9 mouse cellular contexts compared by ENCODE assay signal in genomic region chr4:124657781-124658180, GRCm38 (mm10). TPM values are rescaled to one million over a fixed set of nuclear protein-coding genes. Genes with fewer than 3 reads are reported as not detected.
DNase-seq lines count a peak whose midpoint lies in the region; ATAC-seq and TF ChIP-seq lines count a peak whose summit lies in the region.
"Had no signal": no experiment of that assay in that cellular context is flagged by ENCODE, and none has a peak within 500 bp of the region (broad histone marks: within the 10 kb centered on the region; RNA-seq: fewer than 3 reads in every experiment).

No protein-coding gene starts in this region.

- TF ChIP-seq CTCF in embryonic fibroblast, embryonic 13.5 days (IDR thresholded peaks at IDR 0.05; ENCODE audit: borderline replicate concordance, insufficient read depth, low read length): no peak

- TF ChIP-seq POLR2A in embryonic fibroblast, embryonic 13.5 days (IDR thresholded peaks at IDR 0.05; ENCODE audit: low read depth, low read length): no peak

- peak overlapping the region; percentile 83 for H3K4me3 ChIP-seq in heart, embryonic 10.5 days
- peak overlapping the region; percentile 1; the same call in 1 of the 2 replicates for H3K4me3 ChIP-seq in embryonic fibroblast, embryonic 13.5 days (ENCODE audit: insufficient read depth, low read length)
- H3K4me3 ChIP-seq in limb, embryonic 13.5 days: peak overlapping the region; percentile 61
- peak overlapping the region; percentile 65 for H3K4me3 ChIP-seq in stomach, embryonic 16.5 days (replicated peaks; ENCODE audit: low read length)

- ATAC-seq in limb, embryonic 13.5 days (ENCODE audit: low FRiP score, low read depth): peak; percentile 8; the same call in 1 of the 2 replicates
- ATAC-seq in stomach, embryonic 16.5 days (ENCODE audit: insufficient read depth, low FRiP score): no peak

- H3K4me1 ChIP-seq in heart, embryonic 10.5 days: peaks cover 39% of the 10 kb centered on the region
- peaks cover 4% of the 10 kb centered on the region; the same call in 1 of the 2 replicates for H3K4me1 ChIP-seq in embryonic fibroblast, embryonic 13.5 days (ENCODE audit: control insufficient read depth, insufficient read depth, low read length)
- peaks cover 30% of the 10 kb centered on the region for H3K4me1 ChIP-seq in limb, embryonic 13.5 days
- H3K4me1 ChIP-seq in stomach, embryonic 16.5 days (ENCODE audit: control insufficient read depth, insufficient read depth, low read length): peaks cover 21% of the 10 kb centered on the region

- H3K27me3 ChIP-seq in heart, embryonic 10.5 days (ENCODE audit: insufficient read depth, poor library complexity, severe bottlenecking): peaks cover 96% of the 10 kb centered on the region
- H3K27me3 ChIP-seq in limb, embryonic 13.5 days: peaks cover 94% of the 10 kb centered on the region
- H3K27me3 ChIP-seq in stomach, embryonic 16.5 days (ENCODE audit: control insufficient read depth, insufficient read depth, low read length): peaks cover 87% of the 10 kb centered on the region

- peak overlapping the region; percentile 70 for H3K27ac ChIP-seq in heart, embryonic 10.5 days
- no peak overlapping the region for H3K27ac ChIP-seq in embryonic fibroblast, embryonic 13.5 days (ENCODE audit: insufficient read depth, low read length)
- no peak overlapping the region for H3K27ac ChIP-seq in limb, embryonic 13.5 days
- no peak overlapping the region for H3K27ac ChIP-seq in stomach, embryonic 16.5 days (ENCODE audit: low read length)

- DNase-seq in heart, embryonic 10.5 days (ENCODE audit: low spot score): no peak
- no peak for DNase-seq in heart, postnatal 25 days (ENCODE audit: low spot score)
- peak; percentile 29 for DNase-seq in CD4-positive helper T cell, adult 2 months (ENCODE audit: low read depth, low spot score)
- no peak for DNase-seq in urinary bladder, adult 2 months (ENCODE audit: low spot score)
- no peak for DNase-seq in left cerebral cortex, adult 8-10 months (ENCODE audit: low spot score in 2 of 2)

- intact Hi-C loops in heart, postnatal 25 days (cut with DNase I): loop anchor here (5.0 kb wide), 1 partner anchor 430 kb away; no protein-coding TSS in a partner anchor

- H3K9me3 ChIP-seq in heart, embryonic 10.5 days: no peaks in the 10 kb centered on the region
- H3K9me3 ChIP-seq in limb, embryonic 13.5 days: no peaks in the 10 kb centered on the region
- no peaks in the 10 kb centered on the region for H3K9me3 ChIP-seq in stomach, embryonic 16.5 days (replicated peaks; ENCODE audit: control insufficient read depth, low read length)

- no peaks in the 10 kb centered on the region for H3K36me3 ChIP-seq in heart, embryonic 10.5 days
- no peaks in the 10 kb centered on the region for H3K36me3 ChIP-seq in limb, embryonic 13.5 days
- no peaks in the 10 kb centered on the region for H3K36me3 ChIP-seq in stomach, embryonic 16.5 days (ENCODE audit: control insufficient read depth, insufficient read depth, low read length)

- H3K9ac ChIP-seq in limb, embryonic 13.5 days: peak overlapping the region; percentile 61
- peak overlapping the region; percentile 54 for H3K9ac ChIP-seq in stomach, embryonic 16.5 days (ENCODE audit: low read length)

- 2% methylated on average over 58 of the region's 61 CpGs for WGBS in heart, embryonic 10.5 days
- 1% methylated on average over 55 of the region's 61 CpGs for WGBS in limb, embryonic 13.5 days
- WGBS in stomach, embryonic 16.5 days: 2% methylated on average over 59 of the region's 61 CpGs

- peak overlapping the region; percentile 97 for H3K4me2 ChIP-seq in limb, embryonic 13.5 days (replicated peaks)
- peak overlapping the region; percentile 97 for H3K4me2 ChIP-seq in stomach, embryonic 16.5 days (ENCODE audit: low read depth, low read length)

RNA-seq across cellular contexts. Expression of gene Pou3f1, which starts 1.2 kb away (rescaled TPM):
- polyA plus RNA-seq in heart, embryonic 10.5 days (2016; fragmentation: Nextera tagmentation; extraction: Ambion mirVana): 0.10 and 0.35 TPM in 2 replicates
- under 1 TPM; 0.08 to 0.14 TPM for total RNA-seq in heart, postnatal 25 days (2021)
- not detected in 2 replicates for polyA plus RNA-seq in embryonic fibroblast, embryonic 13.5 days (2011; ENCODE audit: insufficient read length, low read depth, missing spikeins)
- polyA plus RNA-seq in limb, embryonic 13.5 days (2015; fragmentation: Nextera tagmentation; extraction: Ambion mirVana): 0.75 and 0.99 TPM in 2 replicates
- polyA plus RNA-seq in stomach, embryonic 16.5 days (2015; fragmentation: Nextera tagmentation; extraction: Ambion mirVana): 0.13 and 0.14 TPM in 2 replicates
- polyA plus RNA-seq in urinary bladder, adult 2 months (2012; rRNA removed): 0.14 and 0.18 TPM in 2 replicates
- 10 to 100 TPM; 15.9 to 20.5 (median 18.3) TPM for total RNA-seq in left cerebral cortex, adult 8-10 months (2022)
- total RNA-seq: hematopoietic stem cell, adult 5-6 weeks had no signal

RNA-seq across cellular contexts. Expression of gene Utp11, which starts 35.6 kb away (rescaled TPM):
- 53.0 and 63.6 TPM in 2 replicates for polyA plus RNA-seq in heart, embryonic 10.5 days (2016; fragmentation: Nextera tagmentation; extraction: Ambion mirVana)
- total RNA-seq in heart, postnatal 25 days (2021): 10 to 100 TPM; 10.8 to 13.2 TPM
- polyA plus RNA-seq in embryonic fibroblast, embryonic 13.5 days (2011; ENCODE audit: insufficient read length, low read depth, missing spikeins): 51.1 and 51.9 TPM in 2 replicates
- 84.4 and 87.9 TPM in 2 replicates for polyA plus RNA-seq in limb, embryonic 13.5 days (2015; fragmentation: Nextera tagmentation; extraction: Ambion mirVana)
- polyA plus RNA-seq in stomach, embryonic 16.5 days (2015; fragmentation: Nextera tagmentation; extraction: Ambion mirVana): 85.7 and 88.8 TPM in 2 replicates
- 31.6 and 32.9 TPM in 2 replicates for polyA plus RNA-seq in urinary bladder, adult 2 months (2012; rRNA removed)
- 10 to 100 TPM; 13.2 to 16.9 (median 16.3) TPM for total RNA-seq in left cerebral cortex, adult 8-10 months (2022)

RNA-seq across cellular contexts. Expression of gene Fhl3, which starts 42.7 kb away (rescaled TPM):
- polyA plus RNA-seq in heart, embryonic 10.5 days (2016; fragmentation: Nextera tagmentation; extraction: Ambion mirVana): 3.9 and 5.4 TPM in 2 replicates
- 10 to 100 TPM; 12.7 to 14.2 TPM for total RNA-seq in heart, postnatal 25 days (2021)
- 135 and 148 TPM in 2 replicates for polyA plus RNA-seq in embryonic fibroblast, embryonic 13.5 days (2011; ENCODE audit: insufficient read length, low read depth, missing spikeins)
- polyA plus RNA-seq in limb, embryonic 13.5 days (2015; fragmentation: Nextera tagmentation; extraction: Ambion mirVana): 19.9 and 23.8 TPM in 2 replicates
- polyA plus RNA-seq in stomach, embryonic 16.5 days (2015; fragmentation: Nextera tagmentation; extraction: Ambion mirVana): 10.1 and 10.8 TPM in 2 replicates
- polyA plus RNA-seq in urinary bladder, adult 2 months (2012; rRNA removed): 2.7 and 5.2 TPM in 2 replicates
- total RNA-seq in left cerebral cortex, adult 8-10 months (2022): 1 to 10 TPM; 1.4 to 3.1 (median 1.7) TPM

RNA-seq across cellular contexts. Expression of gene 3100002H09Rik, which starts 47.2 kb away (rescaled TPM):
- polyA plus RNA-seq in heart, embryonic 10.5 days (2016; fragmentation: Nextera tagmentation; extraction: Ambion mirVana): 0.20 TPM in 1 of 2 replicates, not detected in the other
- total RNA-seq in heart, postnatal 25 days (2021): not detected
- not detected in 2 replicates for polyA plus RNA-seq in embryonic fibroblast, embryonic 13.5 days (2011; ENCODE audit: insufficient read length, low read depth, missing spikeins)
- polyA plus RNA-seq in limb, embryonic 13.5 days (2015; fragmentation: Nextera tagmentation; extraction: Ambion mirVana): 0.23 TPM in 2 replicates
- polyA plus RNA-seq in stomach, embryonic 16.5 days (2015; fragmentation: Nextera tagmentation; extraction: Ambion mirVana): not detected in 2 replicates
- polyA plus RNA-seq in urinary bladder, adult 2 months (2012; rRNA removed): not detected in 2 replicates
- under 1 TPM in 3 of 4 experiments, not detected in 1; 0.53 to 0.74 (median 0.57) TPM for total RNA-seq in left cerebral cortex, adult 8-10 months (2022)
- total RNA-seq: hematopoietic stem cell, adult 5-6 weeks had no signal

RNA-seq across cellular contexts. Expression of gene Sf3a3, which starts 56.8 kb away (rescaled TPM):
- 137 and 180 TPM in 2 replicates for polyA plus RNA-seq in heart, embryonic 10.5 days (2016; fragmentation: Nextera tagmentation; extraction: Ambion mirVana)
- total RNA-seq in heart, postnatal 25 days (2021): 10 to 100 TPM; 18.4 to 18.6 TPM
- 64.6 and 70.7 TPM in 2 replicates for polyA plus RNA-seq in embryonic fibroblast, embryonic 13.5 days (2011; ENCODE audit: insufficient read length, low read depth, missing spikeins)
- polyA plus RNA-seq in limb, embryonic 13.5 days (2015; fragmentation: Nextera tagmentation; extraction: Ambion mirVana): 180 and 188 TPM in 2 replicates
- 114 and 118 TPM in 2 replicates for polyA plus RNA-seq in stomach, embryonic 16.5 days (2015; fragmentation: Nextera tagmentation; extraction: Ambion mirVana)
- polyA plus RNA-seq in urinary bladder, adult 2 months (2012; rRNA removed): 38.1 and 40.4 TPM in 2 replicates
- total RNA-seq in left cerebral cortex, adult 8-10 months (2022): 10 to 100 TPM; 32.4 to 39.9 (median 35.4) TPM

Comparison
In these comparisons a context has a peak if more than half of its experiments do, and no peak if none do; other contexts are left out.
1. H3K4me3 ChIP-seq: peak in every context shown above with its lines; median percentile 83 in heart, embryonic 10.5 days; 65 in stomach, embryonic 16.5 days; 61 in limb, embryonic 13.5 days; 1 in embryonic fibroblast, embryonic 13.5 days.